8 mouse cellular contexts compared by ENCODE assay signal in the genomic region with DNA sequence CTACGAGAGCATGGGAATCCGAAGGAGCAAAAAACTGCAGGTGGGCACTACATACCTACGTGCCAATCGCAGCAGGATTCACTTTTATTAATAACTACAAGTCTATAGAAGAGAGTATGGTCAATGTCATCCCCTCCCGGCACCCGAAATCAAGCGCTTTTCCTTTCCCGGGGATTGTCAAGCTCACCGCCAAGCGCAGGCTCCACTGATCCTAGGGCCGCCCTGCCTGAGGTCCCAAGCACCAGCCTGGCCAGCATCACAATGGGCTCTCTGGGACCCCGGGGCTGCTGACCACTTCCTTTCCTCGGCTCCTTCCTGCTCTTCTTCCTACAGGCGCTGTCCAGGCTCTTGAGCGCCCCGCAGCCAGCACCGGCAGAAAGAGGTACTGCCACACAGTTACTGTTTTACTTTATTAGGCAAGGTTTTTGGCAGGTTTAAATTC. TPM values are rescaled to one million over a fixed set of nuclear protein-coding genes. Genes with fewer than 3 reads are reported as not detected.
DNase-seq lines count a peak whose midpoint lies in the region; ATAC-seq and TF ChIP-seq lines count a peak whose summit lies in the region.

A gene (plus strand): TSS at position 294 of the 442 bp plus-strand sequence.
A gene (minus strand): TSS at position 350 of the 442 bp plus-strand sequence.

- no peak for TF ChIP-seq POLR2A in lung, adult 2 months (IDR thresholded peaks at IDR 0.05; ENCODE audit: borderline replicate concordance, extremely low read depth, low read depth, low read length)

- peak; percentile 98 for TF ChIP-seq CTCF in layer of hippocampus, adult 2 months (conservative IDR thresholded peaks at IDR 0.05)
- TF ChIP-seq CTCF in lung, adult 2 months (IDR thresholded peaks at IDR 0.05; ENCODE audit: insufficient read depth, low read length) = peak; percentile 64

- no peaks in the 10 kb centered on the region for H3K36me3 ChIP-seq in ES-E14 (ENCODE audit: control insufficient read depth, insufficient read depth, low read length, poor library complexity, severe bottlenecking)
- no peaks in the 10 kb centered on the region for H3K36me3 ChIP-seq in forebrain, embryonic 16.5 days (ENCODE audit: control insufficient read depth, insufficient read depth)
- no peaks in the 10 kb centered on the region for H3K36me3 ChIP-seq in neural tube, embryonic 15.5 days

- ATAC-seq in forebrain, embryonic 16.5 days = peak; percentile 94
- peak; percentile 96 for ATAC-seq in neural tube, embryonic 15.5 days (ENCODE audit: low FRiP score)

- H3K27ac ChIP-seq in ES-E14 (ENCODE audit: insufficient read depth, low read depth, low read length, poor library complexity, severe bottlenecking) = no peak within 1 kb of the TSS
- H3K27ac ChIP-seq in forebrain, embryonic 16.5 days (ENCODE audit: low read length) = no peak within 1 kb of the TSS; the same call in 1 of the 2 replicates
- peak within 1 kb of the TSS; percentile 96 for H3K27ac ChIP-seq in layer of hippocampus, adult 2 months
- H3K27ac ChIP-seq in neural tube, embryonic 15.5 days (replicated peaks) = peak within 1 kb of the TSS; percentile 65

- intact Hi-C loops in heart, postnatal 36 days (cut with DNase I) = no loop called here

- H3K4me1 ChIP-seq in ES-E14 (ENCODE audit: control insufficient read depth in 2 of 2, insufficient read depth in 2 of 2, low read length in 2 of 2, poor library complexity in 1 of 2) = peaks cover 0 to 7% of the 10 kb centered on the region in 2 experiments; a peak in 1 of 4 replicates
- peaks cover 5% of the 10 kb centered on the region for H3K4me1 ChIP-seq in forebrain, embryonic 16.5 days (replicated peaks; ENCODE audit: control insufficient read depth, insufficient read depth, low read length)
- H3K4me1 ChIP-seq in lung, adult 2 months (ENCODE audit: control insufficient read depth, insufficient read depth, low read length) = peaks cover 5% of the 10 kb centered on the region; the same call in 1 of the 2 replicates
- H3K4me1 ChIP-seq in neural tube, embryonic 15.5 days = peaks cover 4% of the 10 kb centered on the region; the same call in 1 of the 2 replicates

- peak within 1 kb of the TSS; percentile 63 for H3K9ac ChIP-seq in ES-E14 (ENCODE audit: insufficient read depth, low read depth, low read length, poor library complexity, severe bottlenecking)
- peak within 1 kb of the TSS; percentile 87 for H3K9ac ChIP-seq in forebrain, embryonic 16.5 days (replicated peaks; ENCODE audit: low read depth, low read length)
- peak within 1 kb of the TSS; percentile 52 for H3K9ac ChIP-seq in neural tube, embryonic 15.5 days (replicated peaks)

- peak within 1 kb of the TSS; percentile 64 to 70 for H3K4me3 ChIP-seq in ES-E14 (ENCODE audit: insufficient read depth in 1 of 2, low read depth in 1 of 2, low read length in 2 of 2, poor library complexity in 1 of 2, severe bottlenecking in 1 of 2)
- peak within 1 kb of the TSS; percentile 86 for H3K4me3 ChIP-seq in forebrain, embryonic 16.5 days (replicated peaks; ENCODE audit: low read length)
- peak within 1 kb of the TSS; percentile 95 for H3K4me3 ChIP-seq in layer of hippocampus, adult 2 months
- peak within 1 kb of the TSS; percentile 100 for H3K4me3 ChIP-seq in lung, adult 2 months (replicated peaks; ENCODE audit: extremely low read depth, low read depth, low read length)
- H3K4me3 ChIP-seq in neural tube, embryonic 15.5 days (replicated peaks) = peak within 1 kb of the TSS; percentile 52

- no peak for DNase-seq in ES-E14 (ENCODE audit: low read depth, low spot score)
- peak; percentile 88 for DNase-seq in cerebellum, adult 18-20 months
- peak; percentile 78 to 80 for DNase-seq in heart, postnatal 36 days
- DNase-seq in layer of hippocampus, adult 2 months (ENCODE audit: low spot score in 2 of 2) = peak; percentile 78 to 83
- peak; percentile 70 for DNase-seq in lung, adult 2 months
- peak; percentile 73 for DNase-seq in testis, postnatal 14 days (ENCODE audit: low spot score)

- 1% methylated on average over 17 of the region's 17 CpGs for WGBS in forebrain, embryonic 16.5 days
- WGBS in lung, adult 2 months = 1% methylated on average over 17 of the region's 17 CpGs
- 1% methylated on average over 17 of the region's 17 CpGs for WGBS in neural tube, embryonic 15.5 days

- H3K27me3 ChIP-seq in forebrain, embryonic 16.5 days (replicated peaks; ENCODE audit: control insufficient read depth, insufficient read depth, low read length) = no peaks in the 10 kb centered on the region
- H3K27me3 ChIP-seq in neural tube, embryonic 15.5 days (replicated peaks) = no peaks in the 10 kb centered on the region

- H3K9me3 ChIP-seq in ES-E14 (ENCODE audit: control insufficient read depth, insufficient read depth, low read depth, low read length) = no peaks in the 10 kb centered on the region
- no peaks in the 10 kb centered on the region for H3K9me3 ChIP-seq in forebrain, embryonic 16.5 days (ENCODE audit: control insufficient read depth, low read length)
- no peaks in the 10 kb centered on the region for H3K9me3 ChIP-seq in neural tube, embryonic 15.5 days (replicated peaks)

- in situ Hi-C loops in ES-E14 (cut with MboI; ENCODE audit: low sequenced_read_pairs in 2 of 2, unreplicated experiment in 2 of 2) = no loop called here

- H3K4me2 ChIP-seq in forebrain, embryonic 16.5 days (ENCODE audit: low read length) = peak within 1 kb of the TSS; percentile 85
- peak within 1 kb of the TSS; percentile 69 for H3K4me2 ChIP-seq in neural tube, embryonic 15.5 days

TF ChIP-seq in ES-E14, 5 proteins besides CTCF, POLR2A, EP300 and RAD21:
- no peak for TF ChIP-seq ZNF384 (IDR thresholded peaks at IDR 0.05; ENCODE audit: low read depth, low read length)

RNA-seq across cellular contexts. Expression of the first gene that starts in this region (rescaled TPM):
- 25.4 and 28.3 TPM in 2 replicates for total RNA-seq in ES-E14 (2012; rRNA removed)
- 9.2 and 10.1 TPM in 2 replicates for polyA plus RNA-seq in forebrain, embryonic 16.5 days (2015; fragmentation: Nextera tagmentation; extraction: Ambion mirVana)
- total RNA-seq in heart, postnatal 36 days (2021) = 10 to 100 TPM; 10.1 to 14.8 TPM
- total RNA-seq in layer of hippocampus, adult 2 months (2021) = 10 to 100 TPM; 49.7 to 51.8 TPM
- 3.5 and 3.9 TPM in 2 replicates for polyA plus RNA-seq in lung, adult 2 months (2012; rRNA removed)
- polyA plus RNA-seq in neural tube, embryonic 15.5 days (2015; fragmentation: Nextera tagmentation; extraction: Ambion mirVana) = 6.3 and 6.4 TPM in 2 replicates

RNA-seq across cellular contexts. Expression of the second gene that starts in this region (rescaled TPM):
- 5.0 and 9.3 TPM in 2 replicates for total RNA-seq in ES-E14 (2012; rRNA removed)
- 12.1 and 14.9 TPM in 2 replicates for polyA plus RNA-seq in forebrain, embryonic 16.5 days (2015; fragmentation: Nextera tagmentation; extraction: Ambion mirVana)
- 10 to 100 TPM; 14.6 to 16.9 TPM for total RNA-seq in heart, postnatal 36 days (2021)
- total RNA-seq in layer of hippocampus, adult 2 months (2021) = 10 to 100 TPM; 23.0 to 24.9 TPM
- 1.3 and 1.5 TPM in 2 replicates for polyA plus RNA-seq in lung, adult 2 months (2012; rRNA removed)
- 23.8 and 24.5 TPM in 2 replicates for polyA plus RNA-seq in neural tube, embryonic 15.5 days (2015; fragmentation: Nextera tagmentation; extraction: Ambion mirVana)

Comparison
In these comparisons a context has a peak if more than half of its experiments do, and no peak if none do; other contexts are left out.
1. H3K27ac ChIP-seq: peak in layer of hippocampus, adult 2 months (single experiment) and neural tube, embryonic 15.5 days (single experiment); none in ES-E14 (single experiment) and forebrain, embryonic 16.5 days (single experiment).
2. Peak in every context shown above with its lines, with median percentiles within 50 percentile points of each other: H3K4me3 ChIP-seq and H3K9ac ChIP-seq.